Mouse (Mus musculus) liver, embryonic 11.5 days (tissue): ENCODE measurements at regions not wholly inside any gene's neighbourhood (a gene's known extent, or its start where the extent isn't known, plus 50 kb on each side); places are given as distances from the start of the nearest gene placed in this dataset.

Source experiments
- ATAC-seq: fragments of 200-750 bp; cut with Nextera tagmentation; replicated peaks from 2 replicates; pipeline ENCODE4 v1.8.0; 2017; ENCODE audit warnings: moderate number of reproducible peaks, mild to moderate bottlenecking, moderate TSS enrichment, moderate library complexity; ENCODE audit not compliant: low FRiP score
- DNase-seq: peaks from one replicate; pipeline ENCODE4 v3.0.0-alpha.2; 2017; ENCODE audit warnings: low spot score
- H3K27ac ChIP-seq: fragments of 300-500 bp; sonication (generic); 2 replicates; pipeline ENCODE4 v1.5.1; 2014; ENCODE audit warnings: mild to moderate bottlenecking, low read depth, low read length, control low read depth
- H3K27me3 ChIP-seq: fragments of 300-500 bp; sonication (generic); replicated peaks from 2 replicates; pipeline ENCODE4 v1.6.1; 2014; ENCODE audit warnings: low read length, mixed read lengths; ENCODE audit not compliant: control insufficient read depth, insufficient read depth
- H3K36me3 ChIP-seq: fragments of 300-500 bp; sonication (generic); 2 replicates; pipeline ENCODE4 v1.6.1; 2014; ENCODE audit warnings: mild to moderate bottlenecking, low read length, moderate library complexity, mixed read lengths; ENCODE audit not compliant: control insufficient read depth, insufficient read depth
- H3K4me1 ChIP-seq: fragments of 300-500 bp; sonication (generic); replicated peaks from 2 replicates; pipeline ENCODE4 v1.6.1; 2014; ENCODE audit warnings: low read length, mixed read lengths; ENCODE audit not compliant: control insufficient read depth, insufficient read depth
- H3K4me2 ChIP-seq: fragments of 300-500 bp; sonication (generic); 2 replicates; pipeline ENCODE4 v1.6.1; 2014; ENCODE audit warnings: mild to moderate bottlenecking, control low read depth, moderate library complexity
- H3K4me3 ChIP-seq: fragments of 300-500 bp; sonication (generic); 2 replicates; pipeline ENCODE4 v1.5.1; 2014; ENCODE audit warnings: low read depth, low read length, control low read depth
- H3K9ac ChIP-seq: fragments of 300-500 bp; sonication (generic); 2 replicates; pipeline ENCODE4 v1.6.1; 2014; ENCODE audit warnings: low read depth, low read length, control low read depth
- H3K9me3 ChIP-seq: fragments of 300-500 bp; sonication (generic); 2 replicates; pipeline ENCODE4 v1.6.1; 2016; ENCODE audit warnings: low read length, inconsistent platforms, mixed read lengths; ENCODE audit not compliant: control insufficient read depth
- WGBS: fragments of 180-500 bp; shearing (Covaris S2); extraction: QIAGEN DNeasy Blood & Tissue Kit; methylation state at CpG from one replicate; pipeline ENCODE4 v1.1.7; 2014; 5-methylcytosine and 5-hydroxymethylcytosine counted together

GRCm38 (mm10) chr10:24409976-24410375 lies 185.3 kb upstream of the Ccn2 start:
- Histone ChIP-seq H3K4me3 (no peak overlapping the region), H3K36me3 (no peaks in the 10 kb centered on the region), H3K9ac (no peak overlapping the region), H3K9me3 (no peaks in the 10 kb centered on the region), H3K27ac (no peak overlapping the region), H3K27me3 (no peaks in the 10 kb centered on the region), H3K4me2 (no peak overlapping the region), H3K4me1 (no peaks in the 10 kb centered on the region)
- DNase-seq (no peak), ATAC-seq (no peak)
- 28% methylated on average over 1 of the region's 1 CpGs for WGBS

GRCm38 (mm10) chr10:24410885-24411284 lies 184.4 kb upstream of the Ccn2 start:
- Histone ChIP-seq H3K27me3 (no peaks in the 10 kb centered on the region), H3K4me1 (no peaks in the 10 kb centered on the region), H3K27ac (no peak overlapping the region), H3K9me3 (no peaks in the 10 kb centered on the region), H3K9ac (no peak overlapping the region), H3K4me3 (no peak overlapping the region), H3K36me3 (no peaks in the 10 kb centered on the region), H3K4me2 (no peak overlapping the region)
- ATAC-seq (no peak), DNase-seq (no peak)
- WGBS = 70% methylated on average over 4 of the region's 4 CpGs

- Histone ChIP-seq H3K4me1 (no peaks in the 10 kb centered on the region), H3K9me3 (no peaks in the 10 kb centered on the region), H3K36me3 (no peaks in the 10 kb centered on the region), H3K27ac (no peak overlapping the region), H3K4me2 (no peak overlapping the region), H3K4me3 (no peak overlapping the region), H3K9ac (no peak overlapping the region), H3K27me3 (no peaks in the 10 kb centered on the region)
- DNase-seq = no peak
- 60% methylated on average over 4 of the region's 4 CpGs for WGBS
- ATAC-seq = no peak
Observed at GRCm38 (mm10) chr10:24422498-24423160, 172.6 kb upstream of the Ccn2 start.

GRCm38 (mm10) chr10:24433737-24434367 lies 161.4 kb upstream of the Ccn2 start:
- Histone ChIP-seq H3K4me3 (no peak overlapping the region), H3K4me2 (no peak overlapping the region), H3K27me3 (no peaks in the 10 kb centered on the region), H3K9me3 (no peaks in the 10 kb centered on the region), H3K9ac (no peak overlapping the region), H3K27ac (no peak overlapping the region), H3K36me3 (no peaks in the 10 kb centered on the region), H3K4me1 (no peaks in the 10 kb centered on the region)
- ATAC-seq = no peak
- no peak for DNase-seq

- DNase-seq (no peak), ATAC-seq (no peak)
- H3K4me3 ChIP-seq = no peak overlapping the region
- H3K4me2 ChIP-seq = no peak overlapping the region
- no peak overlapping the region for H3K9ac ChIP-seq
- no peaks in the 10 kb centered on the region for H3K9me3 ChIP-seq
- H3K27ac ChIP-seq = no peak overlapping the region
- WGBS = 81% methylated on average over 2 of the region's 2 CpGs
- H3K36me3 ChIP-seq = no peaks in the 10 kb centered on the region
- no peaks in the 10 kb centered on the region for H3K27me3 ChIP-seq
- H3K4me1 ChIP-seq = no peaks in the 10 kb centered on the region
Observed at GRCm38 (mm10) chr10:24437177-24437576, 158.1 kb upstream of the Ccn2 start.

GRCm38 (mm10) chr10:24444572-24444971 lies 150.7 kb upstream of the Ccn2 start:
- DNase-seq = no peak
- H3K36me3 ChIP-seq = no peaks in the 10 kb centered on the region
- H3K4me2 ChIP-seq = no peak overlapping the region
- no peak overlapping the region for H3K4me3 ChIP-seq
- no peak overlapping the region for H3K9ac ChIP-seq
- no peak for ATAC-seq
- no peaks in the 10 kb centered on the region for H3K9me3 ChIP-seq
- H3K27ac ChIP-seq = no peak overlapping the region
- H3K4me1 ChIP-seq = no peaks in the 10 kb centered on the region
- no peaks in the 10 kb centered on the region for H3K27me3 ChIP-seq
- WGBS = 46% methylated on average over 1 of the region's 1 CpGs

- no peak for DNase-seq
- H3K27me3 ChIP-seq = no peaks in the 10 kb centered on the region
- H3K36me3 ChIP-seq = no peaks in the 10 kb centered on the region
- no peak overlapping the region for H3K9ac ChIP-seq
- H3K4me3 ChIP-seq = no peak overlapping the region
- H3K4me2 ChIP-seq = no peak overlapping the region
- no peak overlapping the region for H3K27ac ChIP-seq
- H3K9me3 ChIP-seq = no peaks in the 10 kb centered on the region
- H3K4me1 ChIP-seq = no peaks in the 10 kb centered on the region
- ATAC-seq = no peak
- 73% methylated on average over 6 of the region's 6 CpGs for WGBS
Observed at GRCm38 (mm10) chr10:24445036-24445435, 150.2 kb upstream of the Ccn2 start.

- H3K4me2 ChIP-seq = no peak overlapping the region
- H3K27me3 ChIP-seq = no peaks in the 10 kb centered on the region
- H3K27ac ChIP-seq = no peak overlapping the region
- H3K4me1 ChIP-seq = no peaks in the 10 kb centered on the region
- no peak overlapping the region for H3K9ac ChIP-seq
- no peak for ATAC-seq
- no peak for DNase-seq
- H3K9me3 ChIP-seq = no peaks in the 10 kb centered on the region
- H3K4me3 ChIP-seq = no peak overlapping the region
- 49% methylated on average over 8 of the region's 8 CpGs for WGBS
- no peaks in the 10 kb centered on the region for H3K36me3 ChIP-seq
Observed at GRCm38 (mm10) chr10:24446168-24446567, 149.1 kb upstream of the Ccn2 start.

GRCm38 (mm10) chr10:24447135-24447534 lies 148.1 kb upstream of the Ccn2 start:
- 52% methylated on average over 6 of the region's 6 CpGs for WGBS
- Histone ChIP-seq H3K27ac (no peak overlapping the region), H3K27me3 (no peaks in the 10 kb centered on the region), H3K9me3 (no peaks in the 10 kb centered on the region), H3K4me2 (no peak overlapping the region), H3K4me3 (no peak overlapping the region), H3K36me3 (no peaks in the 10 kb centered on the region), H3K9ac (no peak overlapping the region), H3K4me1 (no peaks in the 10 kb centered on the region)
- no peak for DNase-seq
- no peak for ATAC-seq
